Mouse (Mus musculus) stomach, embryonic 14.5 days (tissue): Measurements from ENCODE around the gene Nrp1. TPM values are rescaled to one million over a fixed set of nuclear protein-coding genes. Genes with fewer than 3 reads are reported as not detected.

Source experiments
- ATAC-seq: fragments of 200-750 bp; cut with Nextera tagmentation; 2 replicates; pipeline ENCODE4 v1.8.0; 2017; ENCODE audit warnings: low read depth, moderate TSS enrichment; ENCODE audit not compliant: insufficient number of reproducible peaks, insufficient read depth, low FRiP score
- H3K27ac ChIP-seq: fragments of 300-500 bp; sonication (generic); 2 replicates; pipeline ENCODE4 v1.5.1; 2014; ENCODE audit warnings: mild to moderate bottlenecking, low read length, moderate library complexity, mixed read lengths
- H3K27me3 ChIP-seq: fragments of 300-500 bp; sonication (generic); 2 replicates; pipeline ENCODE4 v1.6.1; 2014; ENCODE audit warnings: low read length, control low read depth, mixed read lengths; ENCODE audit not compliant: control insufficient read depth, insufficient read depth
- H3K36me3 ChIP-seq: fragments of 300-500 bp; sonication (generic); 2 replicates; pipeline ENCODE4 v1.6.1; 2014; ENCODE audit warnings: mild to moderate bottlenecking, control low read depth, low read length, moderate library complexity, mixed read lengths; ENCODE audit not compliant: control insufficient read depth, insufficient read depth
- H3K4me1 ChIP-seq: fragments of 300-500 bp; sonication (generic); 2 replicates; pipeline ENCODE4 v1.6.1; 2014; ENCODE audit warnings: low read length, control low read depth, mixed read lengths; ENCODE audit not compliant: control insufficient read depth, insufficient read depth
- H3K4me2 ChIP-seq: fragments of 300-500 bp; sonication (generic); replicated peaks from 2 replicates; pipeline ENCODE4 v1.6.1; 2014; ENCODE audit warnings: low read depth, low read length, control low read depth
- H3K4me3 ChIP-seq: fragments of 300-500 bp; sonication (generic); 2 replicates; pipeline ENCODE4 v1.5.1; 2014; ENCODE audit warnings: low read depth, low read length, control low read depth
- H3K9ac ChIP-seq: fragments of 300-500 bp; sonication (generic); replicated peaks from 2 replicates; pipeline ENCODE4 v1.6.1; 2014; ENCODE audit warnings: low read depth, mild to moderate bottlenecking, control low read depth, low read length, moderate library complexity, mixed read lengths
- H3K9me3 ChIP-seq: fragments of 300-500 bp; sonication (generic); 2 replicates; pipeline ENCODE4 v1.6.1; 2016; ENCODE audit warnings: low read depth, low read length, control low read depth; ENCODE audit not compliant: control insufficient read depth
- WGBS: fragments of 180-500 bp; shearing (Covaris S2); extraction: QIAGEN DNeasy Blood & Tissue Kit; methylation state at CpG from one replicate; pipeline ENCODE4 v1.1.7; 2014; 5-methylcytosine and 5-hydroxymethylcytosine counted together
- polyA plus RNA-seq: library from polyadenylated mRNA; unstranded; fragments of >200 nt; fragmentation: Nextera tagmentation; extraction: Ambion mirVana; gene quantifications from 2 replicates; pipeline ENCODE4 v1.2.1, GENCODE M21; 2014

Gene Nrp1
- polyA plus RNA-seq, 1 experiment from 2014 or later = 62.2 TPM

GRCm38 (mm10) chr8:128466681-128467430 is 108.5 kb downstream of the Nrp1 start:
- H3K4me3 ChIP-seq = no peak overlapping the region
- no peak overlapping the region for H3K4me2 ChIP-seq
- 64% methylated on average over 4 of the region's 4 CpGs for WGBS

DNA sequence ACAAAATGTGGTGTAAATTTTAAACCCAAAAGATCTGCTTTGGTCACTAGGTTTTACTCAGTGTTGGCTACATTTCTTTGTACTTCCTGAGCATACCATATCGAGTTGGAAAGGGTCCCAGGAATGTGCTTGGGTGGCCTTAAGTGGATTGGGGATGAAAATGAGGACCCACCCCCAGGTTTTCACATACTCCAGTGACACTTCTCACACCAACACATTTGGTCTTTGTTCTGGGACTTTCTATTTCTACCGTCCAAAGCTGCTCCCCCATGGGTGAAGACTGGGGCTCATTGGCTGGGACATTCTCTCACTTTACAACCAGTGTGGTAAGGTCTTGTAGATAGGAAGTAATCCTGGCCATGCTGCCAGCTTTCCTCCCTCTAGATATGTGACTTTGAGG is 111.7 kb downstream of the Nrp1 start:
- H3K4me1 ChIP-seq = no peaks in the 10 kb centered on the region
- no peak overlapping the region for H3K4me2 ChIP-seq
- peaks cover 8% of the 10 kb centered on the region for H3K36me3 ChIP-seq
- H3K9ac ChIP-seq = no peak overlapping the region
- WGBS = 59% methylated on average over 2 of the region's 2 CpGs
- no peaks in the 10 kb centered on the region for H3K27me3 ChIP-seq
- no peak for ATAC-seq
- H3K9me3 ChIP-seq = no peaks in the 10 kb centered on the region
- H3K27ac ChIP-seq = no peak overlapping the region
- H3K4me3 ChIP-seq = no peak overlapping the region

More at GRCm38 (mm10) chr8:128466681-128467430, 108.5 kb downstream of the Nrp1 start:
- Histone ChIP-seq H3K9ac (no peak overlapping the region), H3K4me1 (no peaks in the 10 kb centered on the region), H3K36me3 (peaks cover 8% of the 10 kb centered on the region), H3K27me3 (no peaks in the 10 kb centered on the region), H3K9me3 (no peaks in the 10 kb centered on the region), H3K27ac (no peak overlapping the region)
- no peak for ATAC-seq

GRCm38 (mm10) chr8:128471186-128471585 is 112.8 kb downstream of the Nrp1 start:
- no peak for ATAC-seq
- peaks cover 8% of the 10 kb centered on the region for H3K36me3 ChIP-seq

GRCm38 (mm10) chr8:128472871-128473270 is 114.5 kb downstream of the Nrp1 start:
- H3K36me3 ChIP-seq = peaks cover 8% of the 10 kb centered on the region
- no peaks in the 10 kb centered on the region for H3K27me3 ChIP-seq
- 91% methylated on average over 2 of the region's 2 CpGs for WGBS
- H3K9ac ChIP-seq = no peak overlapping the region
- no peaks in the 10 kb centered on the region for H3K4me1 ChIP-seq
- no peak overlapping the region for H3K4me3 ChIP-seq
- no peak overlapping the region for H3K4me2 ChIP-seq
- no peak overlapping the region for H3K27ac ChIP-seq
- ATAC-seq = no peak
- H3K9me3 ChIP-seq = no peaks in the 10 kb centered on the region

More at GRCm38 (mm10) chr8:128471186-128471585, 112.8 kb downstream of the Nrp1 start:
- Histone ChIP-seq H3K27ac (no peak overlapping the region), H3K4me3 (no peak overlapping the region), H3K4me1 (no peaks in the 10 kb centered on the region), H3K9ac (no peak overlapping the region), H3K9me3 (no peaks in the 10 kb centered on the region), H3K27me3 (no peaks in the 10 kb centered on the region), H3K4me2 (no peak overlapping the region)
- 98% methylated on average over 2 of the region's 2 CpGs for WGBS

DNA sequence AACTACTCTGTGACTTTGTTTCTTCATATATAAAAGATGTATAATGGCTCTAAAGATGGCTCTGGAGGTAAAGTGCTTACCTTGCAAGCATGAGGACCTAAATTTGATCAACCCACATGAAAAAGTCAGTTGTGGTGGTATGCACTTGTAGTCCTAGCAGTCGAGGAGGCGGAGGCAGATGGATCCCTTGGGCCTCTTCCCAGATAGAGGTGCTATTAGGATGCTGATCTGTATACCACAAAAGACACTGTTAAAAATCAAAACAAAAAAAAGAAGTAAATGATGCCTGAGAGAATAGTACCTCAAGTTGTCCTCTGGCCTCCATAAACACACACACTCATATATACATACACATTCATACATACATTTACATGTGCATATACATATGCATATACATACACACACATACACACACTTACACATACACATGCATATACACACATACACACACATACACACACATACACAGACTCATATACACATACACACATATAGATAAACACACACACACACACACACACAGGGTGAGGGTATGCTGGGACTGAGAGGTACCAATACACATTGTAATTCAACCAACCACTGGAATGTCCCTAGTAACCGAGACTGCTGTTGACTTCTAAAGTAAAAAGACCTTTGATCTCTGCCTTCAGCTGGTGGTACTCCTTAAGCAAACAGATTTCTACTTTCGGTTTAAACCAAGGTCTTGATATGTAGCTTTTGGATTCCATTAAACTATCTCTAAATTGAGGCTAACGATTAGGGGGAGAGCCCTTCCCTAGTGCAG is 115.2 kb downstream of the Nrp1 start:
- Histone ChIP-seq H3K9me3 (no peaks in the 10 kb centered on the region), H3K4me2 (no peak overlapping the region), H3K36me3 (peaks cover 6% of the 10 kb centered on the region), H3K4me1 (no peaks in the 10 kb centered on the region), H3K4me3 (no peak overlapping the region), H3K27ac (no peak overlapping the region), H3K9ac (no peak overlapping the region), H3K27me3 (no peaks in the 10 kb centered on the region)
- ATAC-seq = peak; percentile 46; the same call in 1 of the 2 replicates
- WGBS = 60% methylated on average over 5 of the region's 5 CpGs

DNA sequence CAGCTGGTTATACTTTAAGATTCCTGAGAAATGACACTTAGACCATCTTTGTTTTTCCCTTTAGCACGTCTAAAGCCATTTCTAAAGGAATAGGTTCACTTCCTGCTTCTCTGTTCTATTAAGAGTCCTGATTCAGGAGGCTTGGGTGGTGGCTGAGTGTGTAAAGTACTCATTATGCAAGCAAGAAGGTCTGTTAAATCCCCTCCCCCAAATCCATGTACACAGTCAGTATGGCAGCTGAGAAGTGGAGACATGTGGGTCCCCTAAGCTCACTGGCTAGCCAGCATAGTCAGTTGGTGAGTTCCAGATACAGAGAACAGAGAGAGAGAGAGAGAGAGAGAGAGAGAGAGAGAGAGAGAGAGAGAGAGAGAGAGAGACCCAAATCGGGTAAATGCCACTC is 116.2 kb downstream of the Nrp1 start:
- 42% methylated on average over 2 of the region's 2 CpGs for WGBS
- H3K36me3 ChIP-seq = peaks cover 4% of the 10 kb centered on the region
- H3K9ac ChIP-seq = no peak overlapping the region
- no peak for ATAC-seq
- H3K4me3 ChIP-seq = no peak overlapping the region
- no peak overlapping the region for H3K4me2 ChIP-seq
- H3K9me3 ChIP-seq = no peaks in the 10 kb centered on the region
- H3K27ac ChIP-seq = no peak overlapping the region
- H3K4me1 ChIP-seq = no peaks in the 10 kb centered on the region
- no peaks in the 10 kb centered on the region for H3K27me3 ChIP-seq

GRCm38 (mm10) chr8:128476206-128476605 is 117.8 kb downstream of the Nrp1 start:
- no peak overlapping the region for H3K4me3 ChIP-seq
- H3K4me1 ChIP-seq = no peaks in the 10 kb centered on the region
- H3K36me3 ChIP-seq = no peaks in the 10 kb centered on the region; the same call in 1 of the 2 replicates
- H3K27me3 ChIP-seq = no peaks in the 10 kb centered on the region
- ATAC-seq = no peak
- no peak overlapping the region for H3K27ac ChIP-seq
- H3K9ac ChIP-seq = no peak overlapping the region
- no peaks in the 10 kb centered on the region for H3K9me3 ChIP-seq
- H3K4me2 ChIP-seq = no peak overlapping the region
- WGBS = 65% methylated on average over 1 of the region's 1 CpGs

GRCm38 (mm10) chr8:128478017-128478416 is 119.6 kb downstream of the Nrp1 start:
- H3K9me3 ChIP-seq = no peaks in the 10 kb centered on the region
- no peak for ATAC-seq
- 76% methylated on average over 4 of the region's 4 CpGs for WGBS
- no peak overlapping the region for H3K4me3 ChIP-seq
- no peaks in the 10 kb centered on the region; the same call in 1 of the 2 replicates for H3K36me3 ChIP-seq
- no peaks in the 10 kb centered on the region for H3K4me1 ChIP-seq
- H3K9ac ChIP-seq = no peak overlapping the region
- no peak overlapping the region for H3K4me2 ChIP-seq
- H3K27ac ChIP-seq = no peak overlapping the region
- no peaks in the 10 kb centered on the region for H3K27me3 ChIP-seq
